Mouse (Mus musculus): Measurements from ENCODE around the gene Rad51d.

DNA sequence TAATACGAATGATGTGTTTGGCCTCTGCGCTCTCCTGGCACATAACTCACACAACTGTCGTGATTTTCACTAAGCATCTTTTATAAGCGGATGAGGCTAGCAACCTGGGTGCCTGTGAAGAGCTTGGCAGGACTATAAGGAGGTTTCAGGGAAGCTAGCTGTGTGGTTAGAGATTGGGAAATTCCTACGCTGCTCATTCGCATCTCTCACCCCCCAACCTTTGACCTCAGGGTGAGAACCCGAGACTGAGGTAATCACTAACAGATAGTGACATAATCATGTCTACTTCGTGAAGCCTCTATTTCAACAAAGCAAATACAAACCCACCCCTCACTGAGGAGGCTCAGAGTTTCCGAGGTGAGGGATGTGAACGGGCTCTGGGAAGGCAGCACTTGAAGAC lies 30.4 kb upstream of the Rad51d start:
- no peak for TF ChIP-seq HCFC1 (IDR thresholded peaks at IDR 0.05; ENCODE audit: borderline replicate concordance, insufficient read depth, low read length)
- no peak for TF ChIP-seq ZC3H11A (IDR thresholded peaks at IDR 0.05; ENCODE audit: borderline replicate concordance, low read depth, low read length)
- TF ChIP-seq ZNF384 (IDR thresholded peaks at IDR 0.05; ENCODE audit: low read depth, low read length), result no peak
- no peak for TF ChIP-seq MAFK (IDR thresholded peaks at IDR 0.05; ENCODE audit: insufficient read depth, low read depth, low read length)

Data from ES-E14 (cell line).